Mouse (Mus musculus): ENCODE measurements at regions not wholly inside any gene's neighbourhood (a gene's known extent, or its start where the extent isn't known, plus 50 kb on each side); places are given as distances from the start of the nearest gene placed in this dataset.
"Not testable (repeated sequence)": the region's sequence is repeated elsewhere in the genome, so short reads cannot be mapped to it uniquely, and the experiment has no call there.

DNA sequence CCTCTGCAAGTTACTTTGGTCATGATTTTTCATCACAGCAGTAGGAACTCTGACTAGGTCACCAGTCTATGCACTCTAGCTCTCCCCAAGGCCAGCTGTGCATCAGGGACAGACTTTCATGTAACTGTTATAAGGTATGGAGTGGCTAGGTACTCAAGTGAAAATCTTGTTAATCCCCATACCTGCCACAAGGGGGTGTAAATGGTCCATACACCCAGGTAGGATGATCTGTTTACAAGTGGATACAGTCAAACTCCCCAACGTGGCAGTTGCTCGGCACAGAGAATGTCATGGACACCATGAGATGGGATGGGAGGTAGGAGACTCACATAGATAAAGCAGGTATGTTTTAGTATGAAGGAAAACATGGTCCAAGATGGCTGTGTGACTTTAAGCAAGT lies 187.2 kb upstream of the 5730507C01Rik start:
- H3K4me3 ChIP-seq, result not testable (repeated sequence)
- 88% methylated on average over 2 of the region's 2 CpGs for WGBS

DNA sequence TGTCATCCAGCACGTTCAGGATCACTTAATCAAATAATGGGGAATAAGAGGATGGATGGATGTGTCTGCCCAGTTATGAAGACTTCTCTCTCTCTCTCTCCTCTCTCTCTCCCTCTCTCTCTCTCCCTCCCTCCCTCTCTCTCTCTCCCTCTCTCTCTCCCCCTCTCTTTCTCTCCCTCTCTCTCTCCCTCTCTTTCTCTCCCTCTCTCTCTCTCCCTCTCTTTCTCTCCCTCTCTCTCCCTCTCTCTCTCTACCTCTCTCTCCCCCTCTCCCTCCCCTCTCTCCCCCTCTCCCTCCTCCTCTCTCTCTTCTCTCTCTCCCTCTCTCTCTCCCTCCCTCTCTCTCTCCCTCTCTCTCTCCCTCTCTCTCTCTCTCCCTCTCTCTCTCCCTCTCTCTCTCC lies 167.6 kb upstream of the 5730507C01Rik start:
- H3K4me1 ChIP-seq (replicated peaks); H3K4me2 ChIP-seq; H3K36me3 ChIP-seq; H3K27ac ChIP-seq; H3K9ac ChIP-seq; H3K27me3 ChIP-seq; ATAC-seq (ENCODE audit: low FRiP score); H3K4me3 ChIP-seq: not testable (repeated sequence)
- H3K9me3 ChIP-seq, result peaks cover 27% of the 10 kb centered on the region
- 65% methylated on average over 1 of the region's 1 CpGs for WGBS

More for the DNA sequence above, 187.2 kb upstream of the 5730507C01Rik start:
- H3K27me3 ChIP-seq; H3K4me1 ChIP-seq (replicated peaks); H3K27ac ChIP-seq; ATAC-seq (ENCODE audit: low FRiP score); H3K4me2 ChIP-seq; H3K36me3 ChIP-seq; H3K9ac ChIP-seq: not testable (repeated sequence)
- peaks cover 72% of the 10 kb centered on the region for H3K9me3 ChIP-seq

DNA sequence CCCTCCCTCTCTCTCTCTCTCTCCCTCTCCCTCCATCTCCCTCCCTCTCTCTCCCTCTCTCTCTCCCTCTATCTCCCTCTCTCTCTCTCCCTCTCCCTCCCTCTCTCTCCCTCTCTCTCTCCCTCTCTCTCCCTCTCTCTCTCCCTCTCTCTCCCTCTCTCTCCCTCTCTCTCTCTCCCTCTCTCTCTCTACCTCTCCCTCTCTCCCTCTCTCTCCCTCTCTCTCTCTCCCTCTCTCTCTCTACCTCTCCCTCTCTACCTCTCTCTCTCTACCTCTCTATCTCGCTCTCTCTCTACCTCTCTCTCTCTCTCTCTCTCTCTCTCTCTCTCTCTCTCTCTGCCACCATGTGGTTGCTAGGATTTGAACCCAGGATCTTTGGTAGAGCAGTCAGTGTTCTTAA lies 167.2 kb upstream of the 5730507C01Rik start:
- H3K4me3 ChIP-seq, result not testable (repeated sequence)

DNA sequence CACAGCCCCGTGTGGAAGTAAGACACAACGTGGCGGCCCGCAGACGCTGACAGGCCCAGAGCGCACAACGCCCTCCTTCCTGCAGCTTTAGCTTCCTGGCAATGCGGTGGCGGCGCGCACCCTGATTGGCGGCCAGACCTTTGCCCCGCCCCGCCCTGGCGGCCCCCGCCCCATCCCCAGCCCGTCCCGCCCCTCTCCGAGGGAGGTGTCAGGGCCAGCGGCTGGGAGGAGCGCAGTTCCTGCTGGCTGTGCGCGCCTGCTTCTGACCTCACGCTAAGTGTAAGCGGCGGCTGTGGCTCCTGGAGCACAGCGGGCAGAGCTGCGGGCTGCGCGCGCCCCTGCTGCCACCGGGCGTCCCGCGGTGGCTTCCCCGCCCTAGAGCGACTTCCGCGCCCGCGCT lies 127.1 kb upstream of the 5730507C01Rik start:
- no peak for ATAC-seq (ENCODE audit: low FRiP score)
- 18% methylated on average over 30 of the region's 41 CpGs for WGBS
- Histone ChIP-seq H3K9ac (no peak overlapping the region), H3K36me3 (peaks cover 7% of the 10 kb centered on the region; the same call in 1 of the 2 replicates), H3K27me3 (no peaks in the 10 kb centered on the region), H3K4me1 (replicated peaks) (no peaks in the 10 kb centered on the region), H3K4me3 (no peak overlapping the region), H3K27ac (no peak overlapping the region), H3K9me3 (peaks cover 54% of the 10 kb centered on the region), H3K4me2 (no peak overlapping the region)

More for the DNA sequence above, 167.2 kb upstream of the 5730507C01Rik start:
- H3K27me3 ChIP-seq; H3K36me3 ChIP-seq; H3K9ac ChIP-seq; H3K27ac ChIP-seq; H3K4me1 ChIP-seq (replicated peaks); H3K4me2 ChIP-seq; ATAC-seq (ENCODE audit: low FRiP score): not testable (repeated sequence)
- H3K9me3 ChIP-seq, result peaks cover 27% of the 10 kb centered on the region
- WGBS, result no CpG with 5 or more reads among the region's 1 CpGs

DNA sequence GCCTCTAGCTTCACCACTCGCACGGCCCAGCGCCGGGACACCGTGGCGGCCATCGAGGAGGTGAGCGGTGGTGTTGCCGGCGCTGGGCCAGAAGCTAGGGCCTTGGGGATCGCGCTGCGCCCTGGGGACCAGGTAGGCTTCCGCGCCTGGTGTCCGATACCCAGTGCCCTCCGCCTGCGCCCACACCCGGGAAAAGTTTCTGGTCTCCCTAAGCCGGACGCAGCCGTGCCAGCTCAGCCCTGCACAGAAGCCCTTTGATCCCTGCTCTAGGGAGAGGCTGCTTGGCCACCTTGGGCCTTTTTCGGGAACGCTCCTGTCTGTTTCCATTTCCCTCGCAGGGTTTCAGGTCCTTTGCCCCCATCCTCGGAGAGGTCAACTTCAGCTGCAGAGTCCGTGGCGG lies 126.5 kb upstream of the 5730507C01Rik start:
- peaks cover 7% of the 10 kb centered on the region; the same call in 1 of the 2 replicates for H3K36me3 ChIP-seq
- H3K4me1 ChIP-seq (replicated peaks), result no peaks in the 10 kb centered on the region
- H3K9me3 ChIP-seq, result peaks cover 54% of the 10 kb centered on the region
- H3K9ac ChIP-seq, result no peak overlapping the region
- no peak overlapping the region for H3K4me2 ChIP-seq
- H3K27me3 ChIP-seq, result no peaks in the 10 kb centered on the region
- no peak for ATAC-seq (ENCODE audit: low FRiP score)
- WGBS, result 35% methylated on average over 26 of the region's 28 CpGs
- H3K4me3 ChIP-seq, result no peak overlapping the region
- H3K27ac ChIP-seq, result no peak overlapping the region

All from hindbrain, embryonic 13.5 days (tissue).